Mouse (Mus musculus) intestine, postnatal 0 days (tissue): ENCODE data around the gene Gm49342. TPM values are rescaled to one million over a fixed set of nuclear protein-coding genes. Genes with fewer than 3 reads are reported as not detected.
"Not testable (repeated sequence)": the region's sequence is repeated elsewhere in the genome, so short reads cannot be mapped to it uniquely, and the experiment has no call there.

Source experiments
- ATAC-seq: fragments of 200-750 bp; cut with Nextera tagmentation; 2 replicates; pipeline ENCODE4 v1.8.0; 2017; ENCODE audit warnings: mild to moderate bottlenecking, moderate TSS enrichment, moderate library complexity
- H3K27ac ChIP-seq: fragments of 300-500 bp; sonication (generic); 2 replicates; pipeline ENCODE4 v1.5.1; 2014; ENCODE audit warnings: mild to moderate bottlenecking, low read depth, low read length, moderate library complexity
- H3K27me3 ChIP-seq: fragments of 300-500 bp; sonication (generic); replicated peaks from 2 replicates; pipeline ENCODE4 v1.6.1; 2014; ENCODE audit warnings: low read length, mixed read lengths; ENCODE audit not compliant: control insufficient read depth, insufficient read depth
- H3K36me3 ChIP-seq: fragments of 300-500 bp; sonication (generic); 2 replicates; pipeline ENCODE4 v1.6.1; 2014; ENCODE audit warnings: mild to moderate bottlenecking, moderate library complexity; ENCODE audit not compliant: control insufficient read depth, insufficient read depth
- H3K4me1 ChIP-seq: fragments of 300-500 bp; sonication (generic); replicated peaks from 2 replicates; pipeline ENCODE4 v1.6.1; 2014; ENCODE audit warnings: antibody characterized with exemption, low read length, mixed read lengths; ENCODE audit not compliant: control insufficient read depth, insufficient read depth
- H3K4me2 ChIP-seq: fragments of 300-500 bp; sonication (generic); replicated peaks from 2 replicates; pipeline ENCODE4 v1.6.1; 2014; ENCODE audit warnings: low read depth, mild to moderate bottlenecking, moderate library complexity
- H3K4me3 ChIP-seq: fragments of 300-500 bp; sonication (generic); 2 replicates; pipeline ENCODE4 v1.5.1; 2014; ENCODE audit warnings: low read depth, low read length
- H3K9ac ChIP-seq: fragments of 300-500 bp; sonication (generic); 2 replicates; pipeline ENCODE4 v1.6.1; 2014; ENCODE audit warnings: mild to moderate bottlenecking, low read depth, low read length
- H3K9me3 ChIP-seq: fragments of 300-500 bp; sonication (generic); 2 replicates; pipeline ENCODE4 v1.6.1; 2016; ENCODE audit warnings: mixed run types; ENCODE audit not compliant: control insufficient read depth
- CTCF ChIP-seq: sonication (generic); IDR thresholded peaks from 2 replicates; pipeline ENCODE4 v1.5.1; 2016; ENCODE audit warnings: low read depth, mild to moderate bottlenecking, control low read depth, antibody characterized with exemption, moderate library complexity
- WGBS: fragments of 180-500 bp; shearing (Covaris S2); extraction: QIAGEN DNeasy Blood & Tissue Kit; methylation state at CpG from one replicate; pipeline ENCODE4 v1.1.7; 2014; 5-methylcytosine and 5-hydroxymethylcytosine counted together
- polyA plus RNA-seq: library from polyadenylated mRNA; unstranded; fragments of >200 nt; fragmentation: Nextera tagmentation; extraction: Ambion mirVana; gene quantifications from 2 replicates; pipeline ENCODE4 v1.2.1, GENCODE M21; 2015

Gene Gm49342
- polyA plus RNA-seq, 1 experiment from 2014 or later: not detected

DNA sequence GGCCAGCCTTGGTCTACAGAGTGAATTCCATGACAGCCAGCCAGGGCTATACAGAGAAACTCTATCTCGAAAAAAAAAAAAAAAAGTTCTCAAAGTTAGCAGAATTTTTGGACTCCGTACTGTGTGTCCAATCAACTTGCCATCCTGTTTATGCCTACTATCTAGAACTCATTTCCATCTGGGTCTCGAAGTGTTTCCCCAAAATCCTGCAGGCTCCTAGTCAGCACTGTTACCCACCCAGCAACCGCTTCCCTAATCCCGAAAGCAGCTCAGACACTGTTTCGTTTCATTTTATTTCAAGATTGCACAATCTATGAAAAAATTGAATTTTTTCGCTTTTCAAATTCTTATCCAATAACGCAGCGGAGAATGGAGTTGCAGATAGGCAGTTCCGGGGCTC, 11.2 kb downstream of the Gm49342 start:
- Histone ChIP-seq H3K9ac (no peak overlapping the region), H3K27me3 (no peaks in the 10 kb centered on the region), H3K4me1 (no peaks in the 10 kb centered on the region), H3K27ac (no peak overlapping the region), H3K9me3 (no peaks in the 10 kb centered on the region), H3K4me2 (peak overlapping the region; percentile 55; the same call in 1 of the 2 replicates), H3K36me3 (peaks cover 9% of the 10 kb centered on the region; the same call in 1 of the 2 replicates), H3K4me3 (no peak overlapping the region)
- no peak for ATAC-seq
- no peak for TF ChIP-seq CTCF
- 85% methylated on average over 10 of the region's 10 CpGs for WGBS

DNA sequence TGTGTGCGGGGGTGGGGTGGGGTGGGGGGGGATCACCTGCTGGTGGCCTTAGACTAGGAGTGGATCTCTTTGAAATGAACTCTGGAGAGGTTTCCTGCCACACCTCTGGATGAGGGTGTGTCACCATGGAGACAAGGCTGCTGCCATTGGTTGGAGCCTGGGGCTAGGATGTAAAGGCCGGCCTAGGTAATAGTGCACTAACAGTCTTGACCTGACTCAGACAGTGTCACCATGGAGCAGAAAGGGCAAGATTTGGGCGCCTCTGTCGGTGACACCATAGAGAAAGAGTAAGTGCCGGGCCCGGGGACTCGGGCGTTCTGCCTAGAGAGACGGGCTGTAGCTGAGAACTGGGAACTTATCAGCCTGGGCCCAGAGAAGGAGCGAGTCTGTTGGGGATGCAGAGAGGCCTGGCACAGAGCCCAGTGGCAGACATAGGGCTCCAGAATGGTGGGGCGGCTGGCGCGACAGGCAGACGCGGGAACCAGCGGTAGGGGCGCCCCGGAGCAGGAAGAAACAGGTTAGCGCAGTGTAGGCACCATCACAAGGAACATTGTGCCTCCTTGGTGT, 11.7 kb downstream of the Gm49342 start, which contains the start of gene Pnp2:
Pnp2 (plus strand) TSS at position 51 of the 567 bp plus-strand sequence.
- Histone ChIP-seq H3K9ac (0 out of 2 replicates have a peak within 1 kb of the TSS, but pooled peaks have one; percentile 17), H3K27ac (peak within 1 kb of the TSS; percentile 64; the same call in 1 of the 2 replicates), H3K4me3 (peak within 1 kb of the TSS; percentile 24), H3K4me2 (peak within 1 kb of the TSS; percentile 55)
- not testable (repeated sequence) for H3K4me1 ChIP-seq, H3K27me3 ChIP-seq, H3K9me3 ChIP-seq, H3K36me3 ChIP-seq
- 7% methylated on average over 18 of the region's 19 CpGs for WGBS
- peak; percentile 52 for TF ChIP-seq CTCF
- ATAC-seq: peak; percentile 85

DNA sequence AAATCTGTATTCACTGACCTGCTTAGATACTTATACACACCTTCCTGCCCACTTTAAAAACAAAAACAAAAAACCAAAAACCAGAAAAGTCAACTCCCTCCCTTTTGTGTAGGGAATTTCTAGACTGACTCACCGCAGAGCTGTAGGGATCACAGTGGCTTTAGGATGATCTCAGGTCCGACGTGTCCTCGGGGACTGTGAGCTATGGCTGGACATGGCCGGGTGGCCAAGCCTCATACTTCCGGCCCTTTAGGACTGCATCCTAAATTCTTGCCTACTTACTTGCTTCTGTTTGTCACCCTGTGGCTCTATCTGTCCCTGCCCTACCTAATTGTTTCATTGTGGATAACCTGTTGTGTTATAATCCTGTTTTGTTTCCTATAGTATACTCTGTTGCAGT, 12.4 kb downstream of the Gm49342 start:
- Histone ChIP-seq H3K4me2 (peak overlapping the region; percentile 55), H3K27ac (peak overlapping the region; percentile 64; the same call in 1 of the 2 replicates), H3K4me3 (peak overlapping the region; percentile 24; the same call in 1 of the 2 replicates)
- H3K9ac ChIP-seq, H3K4me1 ChIP-seq, H3K36me3 ChIP-seq, H3K27me3 ChIP-seq, H3K9me3 ChIP-seq, ATAC-seq: not testable (repeated sequence)
- 72% methylated on average over 6 of the region's 6 CpGs for WGBS

DNA sequence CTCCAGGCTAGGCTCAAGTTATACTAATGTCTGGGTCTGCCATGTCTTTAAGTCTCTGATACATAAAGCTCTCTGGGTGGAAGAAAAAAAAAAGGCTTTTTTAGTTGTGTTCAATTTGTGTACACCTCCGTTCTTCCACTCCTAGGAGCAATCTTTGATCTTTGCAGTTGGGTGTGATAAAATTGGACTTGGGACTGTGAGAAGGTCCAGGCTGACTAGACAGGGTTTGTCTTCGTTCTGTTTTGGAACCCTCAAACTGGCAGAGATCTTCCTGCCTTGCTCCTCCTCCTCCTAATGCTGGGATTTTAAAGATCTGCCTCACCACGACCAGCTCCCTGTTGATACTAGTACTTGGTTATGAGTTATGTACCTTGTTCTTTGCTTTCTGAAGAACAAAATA, 12.8 kb downstream of the Gm49342 start:
- 32% methylated on average over 3 of the region's 3 CpGs for WGBS
- peak; percentile 56; the same call in 1 of the 2 replicates for ATAC-seq

DNA sequence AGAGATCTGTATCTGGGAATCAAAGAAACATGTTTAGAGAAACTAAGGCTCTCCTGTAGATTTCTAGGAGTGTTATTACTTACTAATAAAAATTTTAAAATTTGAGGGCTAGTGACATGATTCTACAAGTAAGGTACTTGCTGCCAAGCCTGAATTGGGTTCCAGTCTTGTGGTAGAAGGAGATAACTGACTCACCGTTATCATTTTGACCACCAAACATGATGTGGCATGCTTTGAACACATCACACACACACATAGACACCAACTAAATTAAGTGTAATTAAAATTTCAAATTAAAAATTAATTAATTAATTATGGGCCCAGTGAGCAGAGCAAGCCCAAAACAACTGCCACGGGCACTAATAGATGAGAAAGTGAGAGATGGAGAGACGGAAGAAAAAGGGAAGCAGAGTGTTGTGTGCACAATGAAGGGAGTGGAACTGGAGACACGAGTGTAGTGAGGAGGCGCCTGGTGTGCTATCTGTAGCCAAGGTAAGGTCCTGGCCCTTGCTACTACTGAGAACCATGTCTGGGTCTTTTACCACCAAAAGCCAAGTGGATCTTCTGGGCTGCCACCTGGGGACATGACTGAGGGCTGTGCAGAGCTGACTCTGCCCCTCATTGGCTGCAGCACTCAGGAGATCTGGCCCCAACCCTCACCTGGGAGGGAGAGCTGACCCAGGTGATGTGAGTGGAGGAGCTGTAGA, 14.1 kb downstream of the Gm49342 start:
- H3K27me3 ChIP-seq, H3K27ac ChIP-seq, H3K4me2 ChIP-seq, H3K4me3 ChIP-seq, H3K9ac ChIP-seq, H3K36me3 ChIP-seq, H3K4me1 ChIP-seq, ATAC-seq, H3K9me3 ChIP-seq: not testable (repeated sequence)
- 86% methylated on average over 5 of the region's 5 CpGs for WGBS

More for the DNA sequence above, 12.8 kb downstream of the Gm49342 start:
- Histone ChIP-seq H3K27ac (peak overlapping the region; percentile 64; the same call in 1 of the 2 replicates), H3K4me2 (peak overlapping the region; percentile 55)
- H3K9ac ChIP-seq, H3K4me1 ChIP-seq, H3K36me3 ChIP-seq, H3K9me3 ChIP-seq, H3K4me3 ChIP-seq, H3K27me3 ChIP-seq: not testable (repeated sequence)

DNA sequence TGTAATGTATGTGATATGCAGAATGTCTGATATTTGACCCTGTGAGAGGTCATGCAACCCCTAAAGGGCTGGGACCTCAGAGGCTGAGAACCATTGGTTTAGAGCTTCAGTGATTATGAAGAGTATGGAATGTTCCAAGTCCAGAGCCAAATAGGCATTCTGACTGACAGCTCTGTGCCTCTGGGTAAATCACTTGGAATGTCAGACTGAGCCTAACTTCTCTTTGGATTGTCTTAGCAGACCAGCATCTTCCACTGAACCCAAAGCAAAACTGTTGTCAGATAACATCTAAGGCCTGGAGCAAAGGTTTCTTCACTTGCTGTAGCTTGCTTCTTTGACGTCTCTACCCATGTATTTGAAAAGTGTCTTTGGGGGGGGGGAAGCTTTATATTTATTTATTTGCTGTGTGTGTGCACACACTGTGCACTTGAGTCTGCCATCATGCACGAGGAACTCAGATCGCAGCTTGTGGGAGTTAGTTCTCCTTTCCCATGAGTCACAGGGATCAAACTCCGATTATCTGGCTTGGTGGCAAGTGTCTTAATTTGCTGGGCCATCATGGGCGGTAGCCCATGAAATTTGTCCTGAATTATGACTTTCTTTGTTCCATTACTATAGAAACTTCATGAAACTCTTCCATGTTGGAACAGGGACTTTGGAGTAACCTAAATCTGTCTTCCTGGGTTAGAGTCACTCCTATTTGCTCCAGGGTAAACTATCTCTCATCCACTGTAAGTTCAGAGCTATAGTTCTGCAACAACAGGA, 24.1 kb downstream of the Gm49342 start:
- WGBS: 78% methylated on average over 5 of the region's 5 CpGs
- Histone ChIP-seq H3K27ac (no peak overlapping the region), H3K4me1 (no peaks in the 10 kb centered on the region), H3K4me2 (no peak overlapping the region), H3K36me3 (no peaks in the 10 kb centered on the region), H3K27me3 (no peaks in the 10 kb centered on the region), H3K9ac (no peak overlapping the region), H3K4me3 (no peak overlapping the region), H3K9me3 (no peaks in the 10 kb centered on the region)
- TF ChIP-seq CTCF: no peak
- no peak for ATAC-seq
